Comparison of ENCODE assay signal across 8 mouse cellular contexts in genomic region chr9:53570662-53571061, GRCm38 (mm10).
DNase-seq lines count a peak whose midpoint lies in the region.
"Had no signal": no experiment of that assay in that cellular context is flagged by ENCODE, and none has a peak within 500 bp of the region (broad histone marks: within the 10 kb centered on the region; RNA-seq: fewer than 3 reads in every experiment).

No protein-coding gene starts in this region.

- DNase-seq in frontal cortex, postnatal 36 days (ENCODE audit: low spot score in 2 of 2): peak; percentile 32 to 39
- no peak for DNase-seq in frontal cortex, postnatal 10 days (ENCODE audit: low spot score in 2 of 2)
- DNase-seq in right cerebral cortex, adult 2 months (ENCODE audit: low spot score in 2 of 2): peak; percentile 30 to 44
- DNase-seq in right cerebral cortex, postnatal 4 days: no peak
- DNase-seq in cerebellum, adult 9-11 months: peak; percentile 37
- no peak for DNase-seq in spleen, postnatal 10 days (ENCODE audit: low spot score in 2 of 2)
- no peak for DNase-seq in kidney, adult 9 months
- DNase-seq: kidney, postnatal 10 days had no signal

Comparison
In these comparisons a context has a peak if more than half of its experiments do, and no peak if none do; other contexts are left out.
1. DNase-seq: peak in frontal cortex, postnatal 36 days (2 of 2), right cerebral cortex, adult 2 months (2 of 2) and cerebellum, adult 9-11 months (single experiment); none in frontal cortex, postnatal 10 days (0 of 2), right cerebral cortex, postnatal 4 days (single experiment), spleen, postnatal 10 days (0 of 2) and kidney, adult 9 months (single experiment).